Mouse (Mus musculus): ENCODE results near the gene Ddb2. TPM values are rescaled to one million over a fixed set of nuclear protein-coding genes. Genes with fewer than 3 reads are reported as not detected.

The Ddb2 gene
- polyA plus RNA-seq (2015; fragmentation: Nextera tagmentation; extraction: Ambion mirVana): 16.6 and 17.0 TPM in 2 replicates

GRCm38 (mm10) chr2:91236601-91237510 is at the start of gene Ddb2:
Gene Ddb2, minus strand, starts transcription at chr2:91236982.
- peak within 1 kb of the TSS; percentile 87 for H3K4me2 ChIP-seq (ENCODE audit: low read length)
- peaks cover 3% of the 10 kb centered on the region; the same call in 1 of the 2 replicates for H3K36me3 ChIP-seq (ENCODE audit: control insufficient read depth, insufficient read depth)
- H3K4me1 ChIP-seq (replicated peaks; ENCODE audit: control insufficient read depth, insufficient read depth, low read length): peaks cover 10% of the 10 kb centered on the region
- H3K9ac ChIP-seq (replicated peaks; ENCODE audit: low read depth, low read length): peak within 1 kb of the TSS; percentile 66
- peak within 1 kb of the TSS; percentile 96 for H3K27ac ChIP-seq (ENCODE audit: low read length)
- under 1% methylated on average over 46 of the region's 48 CpGs for WGBS
- ATAC-seq: peak; percentile 98
- peak within 1 kb of the TSS; percentile 65 for H3K4me3 ChIP-seq (replicated peaks; ENCODE audit: low read length)
- no peaks in the 10 kb centered on the region for H3K27me3 ChIP-seq (replicated peaks; ENCODE audit: control insufficient read depth, insufficient read depth, low read length)
- H3K9me3 ChIP-seq (ENCODE audit: control insufficient read depth, low read length): no peaks in the 10 kb centered on the region

GRCm38 (mm10) chr2:91285885-91286505 is 49.2 kb upstream of the Ddb2 start:
- peaks cover 14% of the 10 kb centered on the region for H3K4me1 ChIP-seq (replicated peaks; ENCODE audit: control insufficient read depth, insufficient read depth, low read length)
- no peak overlapping the region for H3K4me2 ChIP-seq (ENCODE audit: low read length)
- H3K27me3 ChIP-seq (replicated peaks; ENCODE audit: control insufficient read depth, insufficient read depth, low read length): no peaks in the 10 kb centered on the region
- WGBS: 13% methylated on average over 7 of the region's 7 CpGs
- ATAC-seq: peak; percentile 46
- no peak overlapping the region for H3K4me3 ChIP-seq (replicated peaks; ENCODE audit: low read length)
- no peaks in the 10 kb centered on the region for H3K9me3 ChIP-seq (ENCODE audit: control insufficient read depth, low read length)
- no peak overlapping the region for H3K27ac ChIP-seq (ENCODE audit: low read length)
- H3K9ac ChIP-seq (replicated peaks; ENCODE audit: low read depth, low read length): no peak overlapping the region
- H3K36me3 ChIP-seq (ENCODE audit: control insufficient read depth, insufficient read depth): no peaks in the 10 kb centered on the region

DNA sequence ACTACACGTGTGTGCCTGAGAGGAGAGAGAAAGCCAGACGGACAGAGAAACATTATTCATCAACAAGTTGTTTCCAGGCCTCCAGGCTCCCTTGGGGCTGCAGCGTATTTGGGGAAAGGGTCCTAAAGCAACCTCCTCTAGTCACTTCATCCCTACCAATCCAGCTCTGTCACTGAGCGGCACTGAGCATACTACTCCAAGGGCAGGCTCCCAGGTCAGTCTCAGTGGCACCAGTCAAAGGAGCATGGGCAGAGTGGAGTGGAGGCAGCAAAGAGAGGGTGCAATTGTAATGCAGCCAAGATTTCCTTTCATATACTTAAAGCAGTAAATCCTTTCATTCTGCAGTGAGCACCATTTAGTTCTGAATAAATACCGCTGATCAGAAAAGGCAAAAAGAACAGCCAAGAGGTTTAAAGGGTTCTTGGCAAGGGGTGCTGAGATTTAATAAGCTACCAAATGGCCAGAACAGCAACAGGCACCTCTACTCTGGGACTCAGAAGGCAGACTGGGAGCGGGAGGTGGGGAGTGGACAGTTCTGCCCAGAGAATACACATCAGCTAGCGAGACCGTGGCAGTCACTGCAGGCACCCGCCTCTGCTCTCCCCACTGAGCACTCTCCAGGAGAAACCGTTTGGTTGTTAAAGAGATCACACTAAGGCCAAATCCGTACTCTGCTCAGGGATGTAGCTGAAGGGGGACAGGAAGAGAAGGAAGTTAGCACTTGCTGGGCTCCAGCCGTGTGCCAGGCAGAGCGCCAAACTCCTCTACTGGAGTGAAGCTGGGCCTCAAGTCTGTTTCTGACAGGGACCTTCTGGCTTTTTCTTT is 47.8 kb upstream of the Ddb2 start:
- H3K27ac ChIP-seq (ENCODE audit: low read length): peak overlapping the region; percentile 39
- no peaks in the 10 kb centered on the region for H3K27me3 ChIP-seq (replicated peaks; ENCODE audit: control insufficient read depth, insufficient read depth, low read length)
- H3K4me1 ChIP-seq (replicated peaks; ENCODE audit: control insufficient read depth, insufficient read depth, low read length): peaks cover 12% of the 10 kb centered on the region
- no peaks in the 10 kb centered on the region for H3K36me3 ChIP-seq (ENCODE audit: control insufficient read depth, insufficient read depth)
- H3K4me2 ChIP-seq (ENCODE audit: low read length): no peak overlapping the region
- 29% methylated on average over 13 of the region's 13 CpGs for WGBS
- ATAC-seq: peak; percentile 51
- no peak overlapping the region for H3K9ac ChIP-seq (replicated peaks; ENCODE audit: low read depth, low read length)
- H3K4me3 ChIP-seq (replicated peaks; ENCODE audit: low read length): no peak overlapping the region
- no peaks in the 10 kb centered on the region for H3K9me3 ChIP-seq (ENCODE audit: control insufficient read depth, low read length)

DNA sequence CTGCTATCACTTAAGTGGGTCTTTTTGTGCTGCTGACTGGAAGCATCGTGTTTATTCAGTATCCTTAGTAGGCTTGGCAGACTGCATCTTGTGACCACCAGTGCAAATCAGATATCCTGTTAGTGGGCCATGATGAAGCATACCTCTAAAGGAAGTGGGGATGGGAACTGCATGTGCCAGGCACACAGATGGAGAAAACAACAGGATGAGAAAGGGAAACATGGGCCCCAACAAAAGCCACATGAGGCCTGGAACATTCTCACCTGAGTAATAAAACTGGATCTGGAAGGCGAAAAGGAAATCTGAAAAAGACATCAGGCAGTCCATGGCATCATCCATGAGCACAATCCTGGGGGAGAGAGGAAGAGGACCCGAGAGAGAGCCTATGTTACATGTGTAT is 47.2 kb upstream of the Ddb2 start:
- Histone ChIP-seq H3K27ac (ENCODE audit: low read length) (no peak overlapping the region), H3K36me3 (ENCODE audit: control insufficient read depth, insufficient read depth) (no peaks in the 10 kb centered on the region), H3K9ac (replicated peaks; ENCODE audit: low read depth, low read length) (no peak overlapping the region), H3K9me3 (ENCODE audit: control insufficient read depth, low read length) (no peaks in the 10 kb centered on the region), H3K4me1 (replicated peaks; ENCODE audit: control insufficient read depth, insufficient read depth, low read length) (peaks cover 12% of the 10 kb centered on the region), H3K27me3 (replicated peaks; ENCODE audit: control insufficient read depth, insufficient read depth, low read length) (no peaks in the 10 kb centered on the region), H3K4me2 (ENCODE audit: low read length) (no peak overlapping the region), H3K4me3 (replicated peaks; ENCODE audit: low read length) (no peak overlapping the region)
- WGBS: 79% methylated on average over 3 of the region's 3 CpGs
- no peak for ATAC-seq

DNA sequence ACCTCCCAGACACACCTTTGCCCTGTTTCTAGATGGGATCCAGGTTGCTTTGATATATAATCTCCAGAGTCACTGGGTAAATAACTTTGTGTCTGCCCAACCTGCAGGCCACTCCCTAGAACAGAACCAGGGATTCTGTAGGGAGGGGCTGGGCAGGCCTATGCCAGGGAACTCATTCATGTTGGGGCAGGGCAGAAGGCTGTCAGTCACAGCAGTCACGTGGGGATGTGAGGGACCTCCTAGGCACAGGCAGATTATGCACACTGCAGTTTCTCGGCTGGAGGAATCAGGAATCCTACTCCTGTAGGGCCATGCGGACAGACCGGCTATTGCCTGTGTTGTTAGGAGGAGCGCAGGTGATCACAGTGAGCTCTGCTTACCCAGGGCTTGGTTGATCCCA is 44.6 kb upstream of the Ddb2 start:
- Histone ChIP-seq H3K4me3 (replicated peaks; ENCODE audit: low read length) (no peak overlapping the region), H3K27me3 (replicated peaks; ENCODE audit: control insufficient read depth, insufficient read depth, low read length) (no peaks in the 10 kb centered on the region), H3K27ac (ENCODE audit: low read length) (no peak overlapping the region), H3K4me1 (replicated peaks; ENCODE audit: control insufficient read depth, insufficient read depth, low read length) (peaks cover 12% of the 10 kb centered on the region), H3K36me3 (ENCODE audit: control insufficient read depth, insufficient read depth) (peaks cover 2% of the 10 kb centered on the region; the same call in 1 of the 2 replicates), H3K9ac (replicated peaks; ENCODE audit: low read depth, low read length) (no peak overlapping the region), H3K9me3 (ENCODE audit: control insufficient read depth, low read length) (no peaks in the 10 kb centered on the region), H3K4me2 (ENCODE audit: low read length) (no peak overlapping the region)
- 51% methylated on average over 5 of the region's 5 CpGs for WGBS
- ATAC-seq: no peak

- Histone ChIP-seq H3K9ac (replicated peaks; ENCODE audit: low read depth, low read length) (no peak overlapping the region), H3K27ac (ENCODE audit: low read length) (no peak overlapping the region), H3K4me3 (replicated peaks; ENCODE audit: low read length) (no peak overlapping the region), H3K4me2 (ENCODE audit: low read length) (no peak overlapping the region), H3K27me3 (replicated peaks; ENCODE audit: control insufficient read depth, insufficient read depth, low read length) (no peaks in the 10 kb centered on the region), H3K9me3 (ENCODE audit: control insufficient read depth, low read length) (no peaks in the 10 kb centered on the region), H3K4me1 (replicated peaks; ENCODE audit: control insufficient read depth, insufficient read depth, low read length) (peaks cover 7% of the 10 kb centered on the region), H3K36me3 (ENCODE audit: control insufficient read depth, insufficient read depth) (peaks cover 11% of the 10 kb centered on the region)
- ATAC-seq: no peak
- WGBS: 72% methylated on average over 2 of the region's 2 CpGs
Observed at GRCm38 (mm10) chr2:91279372-91279755, 42.6 kb upstream of the Ddb2 start.

GRCm38 (mm10) chr2:91278749-91279371 is 42.1 kb upstream of the Ddb2 start:
- peaks cover 16% of the 10 kb centered on the region for H3K36me3 ChIP-seq (ENCODE audit: control insufficient read depth, insufficient read depth)
- no peak overlapping the region for H3K4me3 ChIP-seq (replicated peaks; ENCODE audit: low read length)
- H3K9me3 ChIP-seq (ENCODE audit: control insufficient read depth, low read length): no peaks in the 10 kb centered on the region
- no peak overlapping the region for H3K9ac ChIP-seq (replicated peaks; ENCODE audit: low read depth, low read length)
- WGBS: 46% methylated on average over 10 of the region's 10 CpGs
- no peak overlapping the region for H3K4me2 ChIP-seq (ENCODE audit: low read length)
- peaks cover 2% of the 10 kb centered on the region for H3K4me1 ChIP-seq (replicated peaks; ENCODE audit: control insufficient read depth, insufficient read depth, low read length)
- peak; percentile 57 for ATAC-seq
- no peaks in the 10 kb centered on the region for H3K27me3 ChIP-seq (replicated peaks; ENCODE audit: control insufficient read depth, insufficient read depth, low read length)
- H3K27ac ChIP-seq (ENCODE audit: low read length): no peak overlapping the region

DNA sequence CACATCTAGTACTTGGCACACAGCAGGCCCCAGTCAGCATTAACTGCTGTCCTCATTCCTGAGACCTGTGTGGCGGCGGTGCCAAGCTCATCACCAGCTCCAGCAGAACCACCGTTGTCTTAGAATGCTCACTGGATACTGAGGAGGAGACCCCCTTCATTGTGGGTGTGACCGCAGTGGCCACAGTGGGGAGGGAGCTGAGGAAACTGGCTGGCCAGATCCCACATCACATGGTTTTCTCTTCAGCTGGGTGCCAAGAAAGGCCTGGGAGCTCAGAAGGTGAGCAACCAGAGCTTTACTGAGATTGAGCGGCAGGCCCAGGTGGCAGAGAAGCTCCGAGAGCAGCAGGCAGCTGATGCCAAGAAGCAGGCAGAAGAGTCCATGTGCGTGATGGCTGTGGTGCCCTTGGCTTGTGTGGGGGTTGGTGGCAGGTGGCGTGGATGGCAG is 32.9 kb upstream of the Ddb2 start:
- peaks cover 45% of the 10 kb centered on the region for H3K36me3 ChIP-seq (ENCODE audit: control insufficient read depth, insufficient read depth)
- no peaks in the 10 kb centered on the region for H3K9me3 ChIP-seq (ENCODE audit: control insufficient read depth, low read length)
- 92% methylated on average over 8 of the region's 8 CpGs for WGBS
- H3K9ac ChIP-seq (replicated peaks; ENCODE audit: low read depth, low read length): no peak overlapping the region
- peaks cover 9% of the 10 kb centered on the region for H3K4me1 ChIP-seq (replicated peaks; ENCODE audit: control insufficient read depth, insufficient read depth, low read length)
- no peak overlapping the region for H3K4me2 ChIP-seq (ENCODE audit: low read length)
- no peaks in the 10 kb centered on the region for H3K27me3 ChIP-seq (replicated peaks; ENCODE audit: control insufficient read depth, insufficient read depth, low read length)
- no peak overlapping the region for H3K4me3 ChIP-seq (replicated peaks; ENCODE audit: low read length)
- ATAC-seq: no peak
- no peak overlapping the region for H3K27ac ChIP-seq (ENCODE audit: low read length)
